Mouse (Mus musculus) midbrain, embryonic 16.5 days (tissue): ENCODE data around the gene AW011738. TPM values are rescaled to one million over a fixed set of nuclear protein-coding genes. Genes with fewer than 3 reads are reported as not detected.
A peak's percentile ranks its signal among the peaks of the same experiment; 100 is the strongest.

Source experiments
- ATAC-seq: fragments of 200-750 bp; cut with Nextera tagmentation; 2 replicates; pipeline ENCODE4 v1.8.0; 2017; ENCODE audit warnings: moderate TSS enrichment
- H3K27ac ChIP-seq: fragments of 300-500 bp; sonication (generic); 2 replicates; pipeline ENCODE4 v1.5.1; 2014; ENCODE audit warnings: mild to moderate bottlenecking, low read length, mixed read lengths
- H3K27me3 ChIP-seq: fragments of 300-500 bp; sonication (generic); 2 replicates; pipeline ENCODE4 v1.6.1; 2014; ENCODE audit warnings: low read depth, low read length, mixed read lengths; ENCODE audit not compliant: control insufficient read depth, insufficient read depth
- H3K36me3 ChIP-seq: fragments of 300-500 bp; sonication (generic); 2 replicates; pipeline ENCODE4 v1.6.1; 2014; ENCODE audit warnings: mild to moderate bottlenecking, low read length, moderate library complexity, mixed read lengths; ENCODE audit not compliant: control insufficient read depth, insufficient read depth
- H3K4me1 ChIP-seq: fragments of 300-500 bp; sonication (generic); 2 replicates; pipeline ENCODE4 v1.6.1; 2014; ENCODE audit warnings: mild to moderate bottlenecking, low read length, mixed read lengths; ENCODE audit not compliant: control insufficient read depth, insufficient read depth
- H3K4me2 ChIP-seq: fragments of 300-500 bp; sonication (generic); 2 replicates; pipeline ENCODE4 v1.6.1; 2014; ENCODE audit warnings: mild to moderate bottlenecking, low read length, mixed read lengths
- H3K4me3 ChIP-seq: fragments of 300-500 bp; sonication (generic); 2 replicates; pipeline ENCODE4 v1.5.1; 2014; ENCODE audit warnings: low read depth, mild to moderate bottlenecking, low read length, moderate library complexity, mixed read lengths
- H3K9ac ChIP-seq: fragments of 300-500 bp; sonication (generic); 2 replicates; pipeline ENCODE4 v1.6.1; 2014; ENCODE audit warnings: low read depth, low read length, mixed read lengths
- H3K9me3 ChIP-seq: fragments of 300-500 bp; sonication (generic); replicated peaks from 2 replicates; pipeline ENCODE4 v1.6.1; 2014; ENCODE audit warnings: mild to moderate bottlenecking, low read length, mixed read lengths; ENCODE audit not compliant: control insufficient read depth, poor library complexity, severe bottlenecking
- WGBS: fragments of 180-500 bp; shearing (Covaris S2); extraction: QIAGEN DNeasy Blood & Tissue Kit; methylation state at CpG from one replicate; pipeline ENCODE4 v1.1.7; 2014; 5-methylcytosine and 5-hydroxymethylcytosine counted together
- polyA plus RNA-seq: library from polyadenylated mRNA; unstranded; fragments of >200 nt; fragmentation: Nextera tagmentation; extraction: Ambion mirVana; gene quantifications from 2 replicates; pipeline ENCODE4 v1.2.1, GENCODE M21; 2015

Gene AW011738
- polyA plus RNA-seq, 1 experiment from 2014 or later, result 4.2 TPM

- WGBS, result 25% methylated on average over 13 of the region's 13 CpGs
- no peaks in the 10 kb centered on the region for H3K36me3 ChIP-seq
Observed at GRCm38 (mm10) chr4:156185456-156185949, 17.6 kb upstream of the AW011738 start.

DNA sequence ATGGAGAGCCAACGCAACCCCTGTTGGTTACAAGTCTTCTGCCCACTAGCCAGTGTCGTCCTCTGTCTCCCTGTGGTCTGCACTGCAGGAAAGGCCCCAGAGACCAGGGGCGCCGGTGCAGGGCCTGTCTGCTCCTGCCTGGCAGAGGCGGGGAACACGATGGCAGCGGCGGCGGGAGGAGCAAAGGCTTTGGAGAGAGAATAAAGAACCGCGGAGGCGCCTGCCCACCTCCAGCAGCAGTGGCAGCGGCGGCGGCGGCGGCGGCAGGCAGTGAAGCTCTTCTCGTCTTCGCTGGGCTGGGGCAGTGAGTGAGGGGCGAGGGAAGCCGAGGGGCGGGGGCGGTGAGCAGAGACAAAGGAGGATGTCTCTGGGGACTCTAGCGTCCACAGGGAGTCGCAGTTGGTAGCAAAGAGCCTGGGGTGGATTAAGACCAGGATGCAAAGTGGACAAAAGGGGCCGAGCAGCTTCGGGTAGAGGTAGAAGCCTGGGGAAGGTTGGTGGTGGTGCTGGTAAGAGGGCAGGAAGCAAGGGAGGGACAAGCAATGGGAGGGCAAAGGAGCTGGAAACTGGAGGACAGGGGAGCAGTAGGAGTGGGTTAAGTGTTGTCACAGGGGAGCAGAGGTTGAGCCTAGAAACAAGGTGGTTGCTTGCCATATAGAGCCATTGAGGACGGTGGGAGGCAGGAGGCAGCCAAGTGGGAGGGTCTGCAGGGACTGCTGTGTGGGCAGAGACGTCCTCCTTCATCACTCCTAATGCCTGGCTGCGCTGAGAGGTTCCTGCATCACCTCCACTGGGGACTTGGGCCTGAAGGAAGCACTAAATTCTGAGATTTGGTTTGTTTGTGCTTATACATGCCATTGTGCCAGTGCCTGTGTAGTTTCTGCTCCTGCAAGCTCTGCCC, 16.9 kb upstream of the AW011738 start:
- peak; percentile 55 for ATAC-seq
- WGBS, result 2% methylated on average over 31 of the region's 31 CpGs

More at GRCm38 (mm10) chr4:156185456-156185949, 17.6 kb upstream of the AW011738 start:
- Histone ChIP-seq H3K4me2 (peak overlapping the region; percentile 79), H3K9ac (peak overlapping the region; percentile 94), H3K4me1 (peaks cover 84% of the 10 kb centered on the region), H3K27me3 (no peaks in the 10 kb centered on the region), H3K27ac (peak overlapping the region; percentile 97), H3K9me3 (no peaks in the 10 kb centered on the region), H3K4me3 (peak overlapping the region; percentile 69)
- ATAC-seq, result peak; percentile 36

GRCm38 (mm10) chr4:156188162-156188810, 14.8 kb upstream of the AW011738 start:
- peak overlapping the region; percentile 15; the same call in 1 of the 2 replicates for H3K4me2 ChIP-seq
- 25% methylated on average over 5 of the region's 5 CpGs for WGBS
- H3K27ac ChIP-seq, result peak overlapping the region; percentile 78
- ATAC-seq, result no peak
- no peak overlapping the region for H3K4me3 ChIP-seq
- H3K4me1 ChIP-seq, result peaks cover 60% of the 10 kb centered on the region
- H3K36me3 ChIP-seq, result peaks cover 2% of the 10 kb centered on the region; the same call in 1 of the 2 replicates
- peak overlapping the region; percentile 31; the same call in 1 of the 2 replicates for H3K9ac ChIP-seq
- H3K27me3 ChIP-seq, result no peaks in the 10 kb centered on the region
- H3K9me3 ChIP-seq, result no peaks in the 10 kb centered on the region

More for the DNA sequence above, 16.9 kb upstream of the AW011738 start:
- Histone ChIP-seq H3K27me3 (no peaks in the 10 kb centered on the region), H3K9me3 (no peaks in the 10 kb centered on the region), H3K9ac (peak overlapping the region; percentile 94), H3K4me1 (peaks cover 77% of the 10 kb centered on the region), H3K4me2 (peak overlapping the region; percentile 79), H3K36me3 (no peaks in the 10 kb centered on the region), H3K4me3 (peak overlapping the region; percentile 69), H3K27ac (peak overlapping the region; percentile 97)

DNA sequence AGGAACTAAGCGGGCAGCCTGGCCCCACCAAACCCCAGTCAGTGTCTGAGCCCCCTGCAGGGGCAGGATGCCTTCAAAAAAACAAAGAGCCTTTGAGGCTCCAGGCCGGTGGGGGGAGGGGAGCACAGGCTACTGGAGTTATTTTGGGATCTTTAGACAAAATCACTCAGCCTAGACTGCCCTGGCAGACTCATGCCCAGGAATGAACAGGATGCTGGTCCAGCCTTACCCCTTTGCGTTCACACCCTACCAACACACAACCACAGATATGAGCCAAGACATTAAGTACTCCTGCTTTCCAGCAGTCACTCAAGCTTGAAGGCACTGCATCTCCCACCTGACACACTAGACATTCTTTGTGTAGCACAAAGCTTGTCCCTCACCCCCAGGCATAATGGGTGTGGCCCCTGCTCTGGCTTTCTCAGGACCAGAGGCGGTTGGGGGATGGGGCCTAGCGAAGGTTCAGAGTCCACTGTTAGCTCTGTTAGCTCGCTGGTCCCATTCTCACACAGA, 14.2 kb upstream of the AW011738 start:
- Histone ChIP-seq H3K4me1 (peaks cover 54% of the 10 kb centered on the region), H3K4me3 (no peak overlapping the region), H3K9ac (peak overlapping the region; percentile 39), H3K27ac (peak overlapping the region; percentile 78), H3K9me3 (no peaks in the 10 kb centered on the region), H3K36me3 (peaks cover 7% of the 10 kb centered on the region; the same call in 1 of the 2 replicates), H3K4me2 (peak overlapping the region; percentile 15; the same call in 1 of the 2 replicates), H3K27me3 (no peaks in the 10 kb centered on the region)
- 10% methylated on average over 6 of the region's 6 CpGs for whole genome bisulfite sequencing
- no peak for ATAC-seq

DNA sequence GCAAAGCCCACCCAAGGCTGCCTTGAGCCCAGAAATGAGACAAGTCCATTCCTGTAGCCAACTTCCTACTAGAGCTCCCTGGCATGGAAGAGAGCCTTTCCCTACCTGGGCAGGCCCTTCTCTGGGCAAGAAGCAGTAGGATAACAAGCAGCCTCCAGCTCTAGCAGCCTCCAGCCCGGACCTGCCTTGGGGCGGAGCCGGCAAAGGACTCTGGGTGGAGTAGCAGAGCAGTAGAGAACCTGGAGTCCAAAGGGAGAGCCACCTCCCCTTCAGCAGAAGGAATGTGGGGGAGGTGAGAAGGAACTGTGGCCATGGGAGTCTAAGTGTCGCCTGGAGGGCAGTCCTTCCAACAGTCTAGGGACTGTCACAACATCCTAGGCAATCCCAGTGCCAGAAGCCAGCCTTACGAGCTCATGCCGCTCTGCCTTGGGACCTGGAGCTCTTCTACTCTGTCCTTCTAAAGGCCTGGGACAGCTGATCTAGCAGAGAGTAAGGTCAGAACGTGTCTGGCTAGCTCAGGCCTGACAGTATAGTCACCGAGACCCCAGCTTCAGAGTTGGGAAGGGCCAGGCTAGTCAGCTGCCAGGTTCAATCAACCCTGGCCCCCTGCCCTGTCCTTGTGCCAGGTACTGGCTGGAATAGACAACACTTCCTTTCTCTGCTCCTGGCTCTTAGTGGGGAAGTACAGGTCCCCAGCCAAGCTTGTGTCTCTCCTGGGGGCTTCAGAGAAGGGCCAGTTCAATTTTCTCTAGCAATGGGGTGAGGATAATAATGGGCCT, 10.5 kb upstream of the AW011738 start:
- no peak for ATAC-seq
- H3K27me3 ChIP-seq, result no peaks in the 10 kb centered on the region
- H3K9ac ChIP-seq, result no peak overlapping the region
- H3K27ac ChIP-seq, result peak overlapping the region; percentile 8
- peak overlapping the region; percentile 10; the same call in 1 of the 2 replicates for H3K4me2 ChIP-seq
- H3K9me3 ChIP-seq, result no peaks in the 10 kb centered on the region
- H3K4me1 ChIP-seq, result peaks cover 46% of the 10 kb centered on the region
- WGBS, result 60% methylated on average over 8 of the region's 8 CpGs
- peaks cover 7% of the 10 kb centered on the region; the same call in 1 of the 2 replicates for H3K36me3 ChIP-seq
- H3K4me3 ChIP-seq, result no peak overlapping the region

DNA sequence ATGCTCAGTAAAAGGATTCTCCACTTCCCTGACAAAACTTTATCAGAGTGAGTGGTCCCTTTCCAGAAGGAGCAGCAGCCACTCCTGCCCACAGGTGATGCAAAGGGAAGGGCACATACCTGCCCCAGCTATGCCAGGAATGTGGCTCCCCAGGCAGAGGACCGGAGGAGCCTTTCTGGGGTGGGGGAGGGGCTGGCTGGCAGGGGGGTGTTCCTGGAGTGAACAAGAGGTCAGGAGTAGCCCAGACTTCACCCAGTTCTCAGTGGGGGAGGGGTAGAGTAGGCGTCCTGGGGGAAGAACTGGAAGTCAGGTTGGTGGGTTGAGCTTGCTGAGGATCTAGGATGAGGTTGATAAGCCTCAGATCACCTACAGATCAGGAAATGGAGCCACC, 9.9 kb upstream of the AW011738 start:
- 31% methylated on average over 2 of the region's 2 CpGs for WGBS

DNA sequence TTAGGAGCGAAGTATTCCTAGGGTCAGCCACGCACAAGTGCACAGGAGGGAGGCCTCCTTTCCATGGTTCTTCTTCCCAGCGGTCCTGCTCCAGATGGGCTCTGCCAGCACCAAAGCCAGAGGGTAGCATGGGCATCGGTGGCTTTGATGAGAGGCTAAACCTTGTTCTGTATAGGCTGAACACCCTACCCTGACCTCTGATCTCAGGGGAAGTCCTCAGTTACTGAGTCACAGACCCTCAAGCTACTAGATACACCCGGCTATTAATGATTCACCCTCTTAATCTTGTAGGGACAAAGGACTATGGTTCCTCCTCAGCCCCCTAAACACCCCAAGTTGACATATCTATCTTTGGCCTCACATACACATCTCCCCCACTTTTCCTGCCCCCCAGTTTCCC, 9.2 kb upstream of the AW011738 start:
- Histone ChIP-seq H3K27ac (no peak overlapping the region), H3K4me1 (peaks cover 37% of the 10 kb centered on the region), H3K9me3 (no peaks in the 10 kb centered on the region), H3K4me3 (no peak overlapping the region), H3K36me3 (peaks cover 7% of the 10 kb centered on the region; the same call in 1 of the 2 replicates), H3K27me3 (no peaks in the 10 kb centered on the region), H3K4me2 (no peak overlapping the region), H3K9ac (no peak overlapping the region; the same call in 1 of the 2 replicates)
- 72% methylated on average over 5 of the region's 5 CpGs for WGBS
- ATAC-seq, result no peak

More for the DNA sequence above, 9.9 kb upstream of the AW011738 start:
- ATAC-seq, result no peak
- Histone ChIP-seq H3K27me3 (no peaks in the 10 kb centered on the region), H3K27ac (no peak overlapping the region), H3K9me3 (no peaks in the 10 kb centered on the region), H3K9ac (no peak overlapping the region; the same call in 1 of the 2 replicates), H3K36me3 (peaks cover 7% of the 10 kb centered on the region; the same call in 1 of the 2 replicates), H3K4me3 (no peak overlapping the region), H3K4me1 (peaks cover 44% of the 10 kb centered on the region), H3K4me2 (no peak overlapping the region)

GRCm38 (mm10) chr4:156194346-156194745, 8.8 kb upstream of the AW011738 start:
- Histone ChIP-seq H3K36me3 (peaks cover 7% of the 10 kb centered on the region; the same call in 1 of the 2 replicates), H3K9ac (no peak overlapping the region), H3K4me2 (no peak overlapping the region; the same call in 1 of the 2 replicates), H3K27ac (no peak overlapping the region), H3K4me3 (no peak overlapping the region), H3K4me1 (peaks cover 32% of the 10 kb centered on the region), H3K9me3 (no peaks in the 10 kb centered on the region), H3K27me3 (no peaks in the 10 kb centered on the region)
- WGBS, result 31% methylated on average over 6 of the region's 6 CpGs
- no peak for ATAC-seq
